Mouse (Mus musculus) hindbrain, postnatal 0 days (tissue): ENCODE measurements around the gene Fanci. TPM values are rescaled to one million over a fixed set of nuclear protein-coding genes. Genes with fewer than 3 reads are reported as not detected.
A peak's percentile ranks its signal among the peaks of the same experiment; 100 is the strongest.

Source experiments
- ATAC-seq: fragments of 200-750 bp; cut with Nextera tagmentation; 2 replicates; pipeline ENCODE4 v1.8.0; 2017; ENCODE audit warnings: mild to moderate bottlenecking, moderate TSS enrichment, moderate library complexity
- DNase-seq: peaks from one replicate; pipeline ENCODE4 v3.0.0-alpha.2; 2015; ENCODE audit warnings: low spot score
- H3K27ac ChIP-seq: fragments of 300-500 bp; sonication (generic); 2 replicates; pipeline ENCODE4 v1.5.1; 2014; ENCODE audit warnings: mild to moderate bottlenecking
- H3K27me3 ChIP-seq: fragments of 300-500 bp; sonication (generic); 2 replicates; pipeline ENCODE4 v1.6.1; 2014; ENCODE audit warnings: low read length, mixed read lengths; ENCODE audit not compliant: insufficient read depth
- H3K36me3 ChIP-seq: fragments of 300-500 bp; sonication (generic); 2 replicates; pipeline ENCODE4 v1.6.1; 2014; ENCODE audit warnings: low read length, mixed read lengths; ENCODE audit not compliant: insufficient read depth
- H3K4me1 ChIP-seq: fragments of 300-500 bp; sonication (generic); 2 replicates; pipeline ENCODE4 v1.6.1; 2014; ENCODE audit warnings: antibody characterized with exemption, low read length, mixed read lengths; ENCODE audit not compliant: insufficient read depth
- H3K4me2 ChIP-seq: fragments of 300-500 bp; sonication (generic); 2 replicates; pipeline ENCODE4 v1.6.1; 2014; ENCODE audit warnings: low read depth, mild to moderate bottlenecking, low read length, moderate library complexity, mixed read lengths
- H3K4me3 ChIP-seq: fragments of 300-500 bp; sonication (generic); 2 replicates; pipeline ENCODE4 v1.5.1; 2014; ENCODE audit warnings: low read length
- H3K9ac ChIP-seq: fragments of 300-500 bp; sonication (generic); replicated peaks from 2 replicates; pipeline ENCODE4 v1.6.1; 2014; ENCODE audit warnings: mild to moderate bottlenecking, low read length, moderate library complexity, mixed read lengths
- H3K9me3 ChIP-seq: fragments of 300-500 bp; sonication (generic); 2 replicates; pipeline ENCODE4 v1.6.1; 2016; ENCODE audit warnings: low read length, mixed read lengths
- CTCF ChIP-seq: IDR thresholded peaks from 2 replicates; pipeline ENCODE4 v1.5.1; 2016; ENCODE audit warnings: antibody characterized with exemption, control low read depth, low read depth
- WGBS: fragments of 180-500 bp; shearing (Covaris S2); extraction: QIAGEN DNeasy Blood & Tissue Kit; methylation state at CpG from one replicate; pipeline ENCODE4 v1.1.7; 2014; 5-methylcytosine and 5-hydroxymethylcytosine counted together
- polyA plus RNA-seq: library from polyadenylated mRNA; unstranded; fragments of >200 nt; fragmentation: Nextera tagmentation; extraction: Ambion mirVana; gene quantifications from 2 replicates; pipeline ENCODE4 v1.2.1, GENCODE M21; 2015
- total RNA-seq: library from RNA; depleted of rRNA; stranded (reverse); fragments of >200 nt; gene quantifications from 2 replicates; pipeline ENCODE4 v1.2.3, GENCODE M21; 2014

The Fanci gene
- total and polyA plus RNA-seq, 2 experiments from 2014 or later, result 2.4 to 2.9 TPM

DNA sequence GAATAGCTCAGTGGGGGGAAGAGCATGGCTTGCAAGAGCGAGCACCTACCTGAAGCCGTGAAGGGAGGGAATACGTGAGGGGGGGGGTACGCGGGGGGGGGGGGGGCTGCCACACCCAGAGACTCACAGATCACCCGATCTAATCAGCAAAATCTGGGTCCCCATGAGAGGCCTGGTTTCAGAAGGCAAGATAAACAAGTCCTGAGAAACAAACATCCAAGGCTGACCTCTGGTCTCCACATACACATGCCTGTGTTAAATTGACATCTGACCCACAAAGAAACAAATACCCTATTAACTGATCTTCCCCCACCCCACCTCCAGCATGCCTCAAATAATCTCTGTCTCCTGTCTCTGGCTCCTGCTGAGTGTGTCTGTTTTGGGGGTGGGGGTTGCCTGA, 76.2 kb downstream of the Fanci start:
- ATAC-seq, result no peak
- H3K36me3 ChIP-seq, result peaks cover 5% of the 10 kb centered on the region; the same call in 1 of the 2 replicates
- no peak overlapping the region for H3K9ac ChIP-seq
- H3K27me3 ChIP-seq, result no peaks in the 10 kb centered on the region
- no peak overlapping the region for H3K4me3 ChIP-seq
- no peak for TF ChIP-seq CTCF
- peak overlapping the region; percentile 65 for H3K4me2 ChIP-seq
- peaks cover 9% of the 10 kb centered on the region; the same call in 1 of the 2 replicates for H3K4me1 ChIP-seq
- no peak overlapping the region for H3K27ac ChIP-seq
- no peaks in the 10 kb centered on the region for H3K9me3 ChIP-seq
- WGBS, result 0% methylated on average over 3 of the region's 6 CpGs
- no peak for DNase-seq

DNA sequence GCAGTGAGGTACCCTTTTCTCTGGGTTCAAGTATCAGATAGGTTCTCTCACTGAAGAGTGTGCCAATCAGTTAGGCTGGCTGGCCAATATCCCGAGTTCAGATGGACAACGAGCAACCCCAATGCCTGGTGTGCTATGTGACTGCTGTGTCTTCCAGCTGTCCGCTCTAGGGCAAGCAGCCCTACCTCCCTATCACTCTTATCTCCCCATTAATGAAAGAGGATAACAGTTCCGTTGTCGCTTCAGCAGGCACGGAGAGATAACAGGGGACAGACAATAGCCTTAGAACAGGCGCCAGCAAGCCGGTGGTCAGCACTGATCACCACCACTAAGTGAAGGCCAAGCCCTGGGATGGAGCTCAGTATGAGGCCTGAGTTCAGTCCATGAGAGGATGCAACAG, 77.3 kb downstream of the Fanci start:
- Histone ChIP-seq H3K4me1 (peaks cover 9% of the 10 kb centered on the region; the same call in 1 of the 2 replicates), H3K36me3 (no peaks in the 10 kb centered on the region), H3K4me2 (no peak overlapping the region), H3K4me3 (no peak overlapping the region), H3K9me3 (no peaks in the 10 kb centered on the region), H3K27me3 (no peaks in the 10 kb centered on the region), H3K9ac (no peak overlapping the region), H3K27ac (no peak overlapping the region)
- DNase-seq, result no peak
- ATAC-seq, result no peak
- TF ChIP-seq CTCF, result no peak
- 60% methylated on average over 8 of the region's 8 CpGs for WGBS

GRCm38 (mm10) chr7:79469766-79470165, 78.0 kb downstream of the Fanci start:
- no peak overlapping the region for H3K9ac ChIP-seq
- peaks cover 4% of the 10 kb centered on the region; the same call in 1 of the 2 replicates for H3K4me1 ChIP-seq
- no peaks in the 10 kb centered on the region for H3K9me3 ChIP-seq
- no peaks in the 10 kb centered on the region for H3K27me3 ChIP-seq
- H3K4me2 ChIP-seq, result no peak overlapping the region
- H3K27ac ChIP-seq, result no peak overlapping the region
- DNase-seq, result no peak
- no peak for TF ChIP-seq CTCF
- no peaks in the 10 kb centered on the region for H3K36me3 ChIP-seq
- 80% methylated on average over 5 of the region's 5 CpGs for WGBS
- no peak overlapping the region for H3K4me3 ChIP-seq
- no peak for ATAC-seq

DNA sequence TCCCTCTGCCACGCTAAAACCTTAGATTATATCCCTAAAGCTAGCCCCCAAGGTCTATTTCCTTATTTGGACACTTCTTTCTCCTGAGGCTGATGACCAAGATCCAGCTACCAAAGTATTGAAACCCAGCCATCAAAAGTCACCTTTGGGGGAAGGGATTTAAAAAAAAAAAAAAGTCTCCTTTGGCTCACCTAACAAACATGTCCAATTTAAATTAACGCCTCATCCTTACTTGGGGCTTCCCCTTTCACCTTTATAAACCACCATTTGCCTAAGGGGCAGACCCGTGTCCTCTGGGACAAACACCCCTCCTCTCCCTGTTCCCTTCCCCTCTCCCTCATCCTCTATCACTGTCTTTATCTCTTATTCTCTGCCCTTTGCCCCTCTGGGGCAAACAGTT, 79.0 kb downstream of the Fanci start:
- Histone ChIP-seq H3K4me3 (no peak overlapping the region), H3K27me3 (no peaks in the 10 kb centered on the region), H3K4me1 (0 out of 2 replicates have a peak, but pooled peaks cover 4% of the 10 kb centered on the region), H3K9me3 (no peaks in the 10 kb centered on the region), H3K36me3 (no peaks in the 10 kb centered on the region), H3K27ac (no peak overlapping the region), H3K9ac (no peak overlapping the region), H3K4me2 (no peak overlapping the region)
- no peak for TF ChIP-seq CTCF
- DNase-seq (no peak), ATAC-seq (no peak)
- 70% methylated on average over 3 of the region's 3 CpGs for WGBS

GRCm38 (mm10) chr7:79471436-79471835, 79.7 kb downstream of the Fanci start:
- Histone ChIP-seq H3K36me3 (no peaks in the 10 kb centered on the region), H3K27me3 (no peaks in the 10 kb centered on the region), H3K27ac (no peak overlapping the region), H3K4me2 (no peak overlapping the region), H3K9me3 (no peaks in the 10 kb centered on the region), H3K9ac (no peak overlapping the region), H3K4me3 (no peak overlapping the region), H3K4me1 (0 out of 2 replicates have a peak, but pooled peaks cover 4% of the 10 kb centered on the region)
- WGBS, result 66% methylated on average over 7 of the region's 7 CpGs
- DNase-seq, result peak; percentile 36
- TF ChIP-seq CTCF, result peak; percentile 55
- no peak for ATAC-seq

GRCm38 (mm10) chr7:79472792-79473191, 81.1 kb downstream of the Fanci start:
- Histone ChIP-seq H3K9ac (no peak overlapping the region), H3K4me2 (no peak overlapping the region), H3K4me3 (no peak overlapping the region), H3K4me1 (no peaks in the 10 kb centered on the region), H3K9me3 (no peaks in the 10 kb centered on the region), H3K36me3 (no peaks in the 10 kb centered on the region), H3K27me3 (no peaks in the 10 kb centered on the region), H3K27ac (no peak overlapping the region)
- peak; percentile 61 for TF ChIP-seq CTCF
- 69% methylated on average over 2 of the region's 2 CpGs for WGBS
- DNase-seq (no peak), ATAC-seq (no peak)

- no peaks in the 10 kb centered on the region for H3K9me3 ChIP-seq
- no peak for DNase-seq
- no peak for ATAC-seq
- no peak overlapping the region for H3K4me3 ChIP-seq
- H3K9ac ChIP-seq, result no peak overlapping the region
- WGBS, result 94% methylated on average over 9 of the region's 9 CpGs
- no peak overlapping the region for H3K27ac ChIP-seq
- TF ChIP-seq CTCF, result no peak
- H3K4me2 ChIP-seq, result no peak overlapping the region
- no peaks in the 10 kb centered on the region for H3K4me1 ChIP-seq
- H3K27me3 ChIP-seq, result no peaks in the 10 kb centered on the region
- H3K36me3 ChIP-seq, result no peaks in the 10 kb centered on the region
Measured at GRCm38 (mm10) chr7:79473496-79474194, 81.9 kb downstream of the Fanci start.
